Mouse (Mus musculus) hindbrain, embryonic 14.5 days (tissue): ENCODE data around the gene Fam162b. TPM values are rescaled to one million over a fixed set of nuclear protein-coding genes. Genes with fewer than 3 reads are reported as not detected.

Experiments used
- ATAC-seq: fragments of 200-750 bp; cut with Nextera tagmentation; 2 replicates; pipeline ENCODE4 v1.8.0; 2017; ENCODE audit warnings: moderate number of reproducible peaks, mild to moderate bottlenecking, moderate TSS enrichment, moderate library complexity; ENCODE audit not compliant: low FRiP score
- DNase-seq: peaks from one replicate; pipeline ENCODE4 v3.0.0-alpha.2; 2015; ENCODE audit warnings: low spot score
- H3K27ac ChIP-seq: fragments of 300-500 bp; sonication (generic); 2 replicates; pipeline ENCODE4 v1.5.1; 2014; ENCODE audit warnings: mild to moderate bottlenecking, moderate library complexity
- H3K27me3 ChIP-seq: fragments of 300-500 bp; sonication (generic); 2 replicates; pipeline ENCODE4 v1.6.1; 2014; ENCODE audit warnings: mild to moderate bottlenecking, low read length, mixed read lengths; ENCODE audit not compliant: control insufficient read depth, insufficient read depth
- H3K36me3 ChIP-seq: fragments of 300-500 bp; sonication (generic); replicated peaks from 2 replicates; pipeline ENCODE4 v1.6.1; 2014; ENCODE audit not compliant: control insufficient read depth, insufficient read depth
- H3K4me1 ChIP-seq: fragments of 300-500 bp; sonication (generic); replicated peaks from 2 replicates; pipeline ENCODE4 v1.6.1; 2014; ENCODE audit warnings: antibody characterized with exemption, low read length, mixed read lengths; ENCODE audit not compliant: control insufficient read depth, insufficient read depth
- H3K4me2 ChIP-seq: fragments of 300-500 bp; sonication (generic); replicated peaks from 2 replicates; pipeline ENCODE4 v1.6.1; 2014; ENCODE audit warnings: mild to moderate bottlenecking, moderate library complexity
- H3K4me3 ChIP-seq: fragments of 300-500 bp; sonication (generic); replicated peaks from 2 replicates; pipeline ENCODE4 v1.5.1; 2014; ENCODE audit warnings: mild to moderate bottlenecking, low read length
- H3K9ac ChIP-seq: fragments of 300-500 bp; sonication (generic); 2 replicates; pipeline ENCODE4 v1.6.1; 2014
- H3K9me3 ChIP-seq: fragments of 300-500 bp; sonication (generic); 2 replicates; pipeline ENCODE4 v1.6.1; 2016; ENCODE audit warnings: low read length; ENCODE audit not compliant: control insufficient read depth
- WGBS: fragments of 180-500 bp; shearing (Covaris S2); extraction: QIAGEN DNeasy Blood & Tissue Kit; methylation state at CpG from one replicate; pipeline ENCODE4 v1.1.7; 2014; 5-methylcytosine and 5-hydroxymethylcytosine counted together
- polyA plus RNA-seq: library from polyadenylated mRNA; unstranded; fragments of >200 nt; fragmentation: Nextera tagmentation; extraction: Ambion mirVana; gene quantifications from 2 replicates; pipeline ENCODE4 v1.2.1, GENCODE M21; 2014

Fam162b gene
- polyA plus RNA-seq, 1 experiment from 2014 or later = 4.2 TPM

GRCm38 (mm10) chr10:51609741-51610425, 19.6 kb upstream of the Fam162b start:
- H3K9ac ChIP-seq = no peak overlapping the region
- H3K9me3 ChIP-seq = no peaks in the 10 kb centered on the region
- no peak overlapping the region for H3K4me2 ChIP-seq
- DNase-seq (no peak), ATAC-seq (no peak)
- 73% methylated on average over 4 of the region's 4 CpGs for WGBS
- H3K4me1 ChIP-seq = no peaks in the 10 kb centered on the region
- H3K36me3 ChIP-seq = no peaks in the 10 kb centered on the region
- H3K27me3 ChIP-seq = no peaks in the 10 kb centered on the region
- H3K4me3 ChIP-seq = no peak overlapping the region
- no peak overlapping the region for H3K27ac ChIP-seq

- no peaks in the 10 kb centered on the region for H3K4me1 ChIP-seq
- DNase-seq = peak; percentile 13
- no peak overlapping the region for H3K9ac ChIP-seq
- H3K4me3 ChIP-seq = no peak overlapping the region
- H3K36me3 ChIP-seq = no peaks in the 10 kb centered on the region
- H3K9me3 ChIP-seq = no peaks in the 10 kb centered on the region
- H3K27me3 ChIP-seq = no peaks in the 10 kb centered on the region
- WGBS = 88% methylated on average over 9 of the region's 9 CpGs
- H3K27ac ChIP-seq = no peak overlapping the region
- H3K4me2 ChIP-seq = no peak overlapping the region
- no peak for ATAC-seq
Measured at GRCm38 (mm10) chr10:51596928-51597635, 6.8 kb upstream of the Fam162b start.

GRCm38 (mm10) chr10:51595001-51595931, 4.9 kb upstream of the Fam162b start:
- H3K9ac ChIP-seq = no peak overlapping the region
- H3K9me3 ChIP-seq = no peaks in the 10 kb centered on the region
- WGBS = 49% methylated on average over 10 of the region's 10 CpGs
- ATAC-seq (peak; percentile 53; the same call in 1 of the 2 replicates), DNase-seq (peak; percentile 85)
- no peak overlapping the region for H3K27ac ChIP-seq
- H3K27me3 ChIP-seq = no peaks in the 10 kb centered on the region
- H3K4me3 ChIP-seq = no peak overlapping the region
- no peaks in the 10 kb centered on the region for H3K36me3 ChIP-seq
- no peaks in the 10 kb centered on the region for H3K4me1 ChIP-seq
- H3K4me2 ChIP-seq = peak overlapping the region; percentile 24; the same call in 1 of the 2 replicates

GRCm38 (mm10) chr10:51591574-51591973, 1.3 kb upstream of the Fam162b start:
- Histone ChIP-seq H3K9ac (no peak overlapping the region), H3K4me1 (no peaks in the 10 kb centered on the region), H3K27me3 (no peaks in the 10 kb centered on the region), H3K4me3 (no peak overlapping the region), H3K9me3 (no peaks in the 10 kb centered on the region), H3K27ac (no peak overlapping the region), H3K36me3 (no peaks in the 10 kb centered on the region), H3K4me2 (no peak overlapping the region)
- 88% methylated on average over 2 of the region's 2 CpGs for WGBS
- ATAC-seq (no peak), DNase-seq (peak; percentile 17)

GRCm38 (mm10) chr10:51584919-51585318, 5.4 kb downstream of the Fam162b start:
- H3K9me3 ChIP-seq = no peaks in the 10 kb centered on the region
- H3K4me1 ChIP-seq = no peaks in the 10 kb centered on the region
- no peak overlapping the region for H3K4me3 ChIP-seq
- no peak overlapping the region for H3K4me2 ChIP-seq
- ATAC-seq (no peak), DNase-seq (no peak)
- no peak overlapping the region for H3K27ac ChIP-seq
- H3K27me3 ChIP-seq = no peaks in the 10 kb centered on the region
- no peak overlapping the region for H3K9ac ChIP-seq
- no peaks in the 10 kb centered on the region for H3K36me3 ChIP-seq

- Histone ChIP-seq H3K4me3 (no peak overlapping the region), H3K4me1 (no peaks in the 10 kb centered on the region), H3K36me3 (no peaks in the 10 kb centered on the region), H3K4me2 (no peak overlapping the region), H3K27ac (no peak overlapping the region), H3K27me3 (no peaks in the 10 kb centered on the region), H3K9ac (no peak overlapping the region), H3K9me3 (no peaks in the 10 kb centered on the region)
- no peak for DNase-seq
- ATAC-seq = no peak
- 73% methylated on average over 1 of the region's 1 CpGs for WGBS
Measured at GRCm38 (mm10) chr10:51584378-51584777, 5.9 kb downstream of the Fam162b start.

- Histone ChIP-seq H3K4me2 (no peak overlapping the region), H3K36me3 (no peaks in the 10 kb centered on the region), H3K9me3 (no peaks in the 10 kb centered on the region), H3K27ac (no peak overlapping the region), H3K9ac (no peak overlapping the region), H3K4me3 (no peak overlapping the region), H3K4me1 (no peaks in the 10 kb centered on the region), H3K27me3 (no peaks in the 10 kb centered on the region)
- WGBS = 78% methylated on average over 9 of the region's 9 CpGs
- peak; percentile 4 for DNase-seq
- ATAC-seq = no peak
Measured at GRCm38 (mm10) chr10:51571225-51571996, 18.9 kb downstream of the Fam162b start.

- no peaks in the 10 kb centered on the region for H3K27me3 ChIP-seq
- no peak for DNase-seq
Measured at GRCm38 (mm10) chr10:51556005-51556404, 34.3 kb downstream of the Fam162b start.

More at GRCm38 (mm10) chr10:51556005-51556404, 34.3 kb downstream of the Fam162b start:
- Histone ChIP-seq H3K36me3 (no peaks in the 10 kb centered on the region), H3K4me2 (no peak overlapping the region), H3K27ac (no peak overlapping the region), H3K9ac (no peak overlapping the region), H3K9me3 (no peaks in the 10 kb centered on the region), H3K4me3 (no peak overlapping the region), H3K4me1 (no peaks in the 10 kb centered on the region)
- 90% methylated on average over 1 of the region's 1 CpGs for WGBS
- ATAC-seq = no peak
